Mouse (Mus musculus) myocyte (in vitro differentiated cells): Measurements from ENCODE around the gene Cldn4. TPM values are rescaled to one million over a fixed set of nuclear protein-coding genes. Genes with fewer than 3 reads are reported as not detected.

Source experiments
- H3K27me3 ChIP-seq: one replicate; pipeline ENCODE4 v1.6.1; 2011; ENCODE audit not compliant: control insufficient read depth, insufficient read depth, insufficient read length
- H3K36me3 ChIP-seq: one replicate; pipeline ENCODE4 v1.6.1; 2011; ENCODE audit not compliant: control insufficient read depth, insufficient read depth
- H3K4me2 ChIP-seq: one replicate; pipeline ENCODE4 v1.6.1; 2011; ENCODE audit warnings: low read depth, control low read depth
- H3K4me3 ChIP-seq: one replicate; pipeline ENCODE4 v1.5.1; 2011; ENCODE audit warnings: mild to moderate bottlenecking, control low read depth, moderate library complexity
- H3K79me2 ChIP-seq: one replicate; pipeline ENCODE4 v1.6.1; 2011; ENCODE audit not compliant: control insufficient read depth, insufficient read depth
- H3ac ChIP-seq: one replicate; pipeline ENCODE4 v1.6.1; 2011; ENCODE audit not compliant: control insufficient read depth, insufficient read length
- CEBPB ChIP-seq: IDR thresholded peaks from 2 replicates; pipeline ENCODE4 v1.6.1; 2011; ENCODE audit warnings: mild to moderate bottlenecking, moderate library complexity; ENCODE audit not compliant: poor library complexity, insufficient read depth, severe bottlenecking
- E2F4 ChIP-seq: IDR thresholded peaks from one replicate; pipeline ENCODE4 v1.6.1; 2011; ENCODE audit warnings: mild to moderate bottlenecking, control low read depth, moderate library complexity; ENCODE audit not compliant: insufficient read depth
- MAX ChIP-seq: IDR thresholded peaks from one replicate; pipeline ENCODE4 v1.6.1; 2011; ENCODE audit warnings: low read depth, mild to moderate bottlenecking, control low read depth
- MYOD1 ChIP-seq, 3 experiments: IDR thresholded peaks; one replicate each; pipeline ENCODE4 v1.6.1; 2011; ENCODE audit warnings: control low read depth in 2 of 3, low read depth in 2 of 3, mild to moderate bottlenecking in 2 of 3, moderate library complexity in 1 of 3; ENCODE audit not compliant: insufficient read length in 2 of 3, control insufficient read depth in 1 of 3
- MYOG ChIP-seq, 3 experiments: IDR thresholded peaks; one replicate each; pipeline ENCODE4 v1.6.1; 2011; ENCODE audit warnings: control low read depth in 2 of 3, low read depth in 2 of 3, mild to moderate bottlenecking in 2 of 3; ENCODE audit not compliant: insufficient read length in 2 of 3, control insufficient read depth in 1 of 3, insufficient read depth in 1 of 3
- POLR2A ChIP-seq: IDR thresholded peaks from one replicate; pipeline ENCODE4 v1.6.1; 2011; ENCODE audit warnings: low read depth, mild to moderate bottlenecking, control low read depth, moderate library complexity; ENCODE audit not compliant: insufficient read length
- POLR2AphosphoS2 ChIP-seq: IDR thresholded peaks from one replicate; pipeline ENCODE4 v1.6.1; 2011; ENCODE audit warnings: low read depth, control low read depth; ENCODE audit not compliant: insufficient read length
- REST ChIP-seq: IDR thresholded peaks from one replicate; pipeline ENCODE4 v1.6.1; 2011; ENCODE audit warnings: mild to moderate bottlenecking, control low read depth, moderate library complexity; ENCODE audit not compliant: insufficient read depth, insufficient read length
- SRF ChIP-seq: IDR thresholded peaks from one replicate; pipeline ENCODE4 v1.6.1; 2011; ENCODE audit warnings: low read depth; ENCODE audit not compliant: control insufficient read depth, insufficient read length
- TCF12 ChIP-seq: IDR thresholded peaks from one replicate; pipeline ENCODE4 v1.6.1; 2011; ENCODE audit warnings: mild to moderate bottlenecking, control low read depth; ENCODE audit not compliant: poor library complexity, insufficient read depth, severe bottlenecking
- TCF3 ChIP-seq: IDR thresholded peaks from one replicate; pipeline ENCODE4 v1.6.1; 2011; ENCODE audit warnings: low read depth, control low read depth; ENCODE audit not compliant: insufficient read length
- USF1 ChIP-seq: IDR thresholded peaks from one replicate; pipeline ENCODE4 v1.6.1; 2011; ENCODE audit warnings: low read depth, mild to moderate bottlenecking, control low read depth, moderate library complexity
- polyA plus RNA-seq: library from polyadenylated mRNA; unstranded; fragments of >200 nt; fragmentation: generic; extraction: Trizol; gene quantifications from one replicate; pipeline ENCODE4 v1.2.1, GENCODE M21; 2012; ENCODE audit warnings: missing spikeins

The Cldn4 gene
- polyA plus RNA-seq, 1 experiment = not detected

GRCm38 (mm10) chr5:134983771-134984170 is 37.0 kb upstream of the Cldn4 start:
- Histone ChIP-seq H3ac (no peak overlapping the region), H3K79me2 (no peaks in the 10 kb centered on the region), H3K4me2 (no peak overlapping the region), H3K36me3 (no peaks in the 10 kb centered on the region), H3K4me3 (no peak overlapping the region), H3K27me3 (peaks cover 37% of the 10 kb centered on the region)
- TF ChIP-seq USF1 (no peak), MYOG (IDR thresholded peaks at IDR 0.05; ENCODE audit: control insufficient read depth in 1 of 3, insufficient read depth in 1 of 3, insufficient read length in 2 of 3, low read depth in 2 of 3) (no peak), SRF (no peak), TCF12 (no peak), E2F4 (no peak), POLR2A (no peak)

- Histone ChIP-seq H3ac (no peak overlapping the region), H3K27me3 (peaks cover 37% of the 10 kb centered on the region), H3K4me2 (no peak overlapping the region), H3K36me3 (no peaks in the 10 kb centered on the region), H3K4me3 (no peak overlapping the region), H3K79me2 (no peaks in the 10 kb centered on the region)
- TF ChIP-seq E2F4 = no peak
- TF ChIP-seq USF1 = no peak
- TF ChIP-seq REST = no peak
- TF ChIP-seq POLR2AphosphoS2 = no peak
- TF ChIP-seq POLR2A = no peak
- no peak for TF ChIP-seq CEBPB
Measured at GRCm38 (mm10) chr5:134983111-134983510, 36.4 kb upstream of the Cldn4 start.

- H3K4me2 ChIP-seq = no peak overlapping the region
- peaks cover 19% of the 10 kb centered on the region for H3K27me3 ChIP-seq
- no peaks in the 10 kb centered on the region for H3K36me3 ChIP-seq
- H3K79me2 ChIP-seq = no peaks in the 10 kb centered on the region
- no peak for TF ChIP-seq MYOG (IDR thresholded peaks at IDR 0.05; ENCODE audit: control insufficient read depth in 1 of 3, insufficient read depth in 1 of 3, insufficient read length in 2 of 3, low read depth in 2 of 3)
- TF ChIP-seq MAX = no peak
- no peak for TF ChIP-seq REST
- no peak for TF ChIP-seq TCF12
- TF ChIP-seq POLR2A = no peak
- no peak for TF ChIP-seq USF1
- TF ChIP-seq E2F4 = no peak
- no peak for TF ChIP-seq SRF
- TF ChIP-seq MYOD1 (IDR thresholded peaks at IDR 0.05; ENCODE audit: control insufficient read depth in 1 of 3, insufficient read length in 2 of 3, low read depth in 2 of 3) = no peak
- TF ChIP-seq TCF3 = no peak
- no peak for TF ChIP-seq CEBPB
- TF ChIP-seq POLR2AphosphoS2 = no peak
- no peak overlapping the region for H3K4me3 ChIP-seq
- no peak overlapping the region for H3ac ChIP-seq
Measured at GRCm38 (mm10) chr5:134981149-134981548, 34.4 kb upstream of the Cldn4 start.

GRCm38 (mm10) chr5:134977837-134978236 is 31.1 kb upstream of the Cldn4 start:
- H3K79me2 ChIP-seq = no peaks in the 10 kb centered on the region

GRCm38 (mm10) chr5:134976577-134977250 is 30.0 kb upstream of the Cldn4 start:
- Histone ChIP-seq H3ac (no peak overlapping the region), H3K4me2 (no peak overlapping the region), H3K4me3 (no peak overlapping the region), H3K79me2 (no peaks in the 10 kb centered on the region), H3K27me3 (peaks cover 5% of the 10 kb centered on the region), H3K36me3 (no peaks in the 10 kb centered on the region)
- TF ChIP-seq POLR2AphosphoS2 (no peak), MAX (no peak), E2F4 (no peak), CEBPB (no peak), POLR2A (no peak), USF1 (no peak), SRF (no peak), REST (no peak), MYOD1 (IDR thresholded peaks at IDR 0.05; ENCODE audit: control insufficient read depth in 1 of 3, insufficient read length in 2 of 3, low read depth in 2 of 3) (no peak), MYOG (IDR thresholded peaks at IDR 0.05; ENCODE audit: control insufficient read depth in 1 of 3, insufficient read depth in 1 of 3, insufficient read length in 2 of 3, low read depth in 2 of 3) (no peak), TCF3 (no peak), TCF12 (no peak)

More at GRCm38 (mm10) chr5:134977837-134978236, 31.1 kb upstream of the Cldn4 start:
- TF ChIP-seq USF1 (no peak), E2F4 (no peak), MYOG (IDR thresholded peaks at IDR 0.05; ENCODE audit: control insufficient read depth in 1 of 3, insufficient read depth in 1 of 3, insufficient read length in 2 of 3, low read depth in 2 of 3) (no peak), POLR2AphosphoS2 (no peak), MYOD1 (IDR thresholded peaks at IDR 0.05; ENCODE audit: control insufficient read depth in 1 of 3, insufficient read length in 2 of 3, low read depth in 2 of 3) (no peak), CEBPB (no peak), TCF12 (no peak), SRF (no peak), MAX (no peak), TCF3 (no peak), POLR2A (no peak), REST (no peak)
- Histone ChIP-seq H3K27me3 (peaks cover 5% of the 10 kb centered on the region), H3K36me3 (no peaks in the 10 kb centered on the region), H3ac (no peak overlapping the region), H3K4me3 (no peak overlapping the region), H3K4me2 (no peak overlapping the region)
